Mouse (Mus musculus) hindbrain, embryonic 15.5 days (tissue): ENCODE data around the gene Efcab11. TPM values are rescaled to one million over a fixed set of nuclear protein-coding genes. Genes with fewer than 3 reads are reported as not detected.

Source experiments
- ATAC-seq: fragments of 200-750 bp; cut with Nextera tagmentation; 2 replicates; pipeline ENCODE4 v1.8.0; 2017; ENCODE audit warnings: low read depth, moderate number of reproducible peaks, moderate TSS enrichment; ENCODE audit not compliant: low FRiP score
- H3K27ac ChIP-seq: fragments of 300-500 bp; sonication (generic); replicated peaks from 2 replicates; pipeline ENCODE4 v1.5.1; 2015; ENCODE audit warnings: mild to moderate bottlenecking, inconsistent platforms
- H3K27me3 ChIP-seq: fragments of 300-500 bp; sonication (generic); 2 replicates; pipeline ENCODE4 v1.6.1; 2015; ENCODE audit warnings: control low read depth, inconsistent platforms
- H3K36me3 ChIP-seq: fragments of 300-500 bp; sonication (generic); 2 replicates; pipeline ENCODE4 v1.6.1; 2015; ENCODE audit warnings: control low read depth, inconsistent platforms
- H3K4me1 ChIP-seq: fragments of 300-500 bp; sonication (generic); replicated peaks from 2 replicates; pipeline ENCODE4 v1.6.1; 2015; ENCODE audit warnings: control low read depth, inconsistent platforms
- H3K4me2 ChIP-seq: fragments of 300-500 bp; sonication (generic); 2 replicates; pipeline ENCODE4 v1.6.1; 2015; ENCODE audit warnings: moderate library complexity, mild to moderate bottlenecking, inconsistent platforms
- H3K4me3 ChIP-seq: fragments of 300-500 bp; sonication (generic); 2 replicates; pipeline ENCODE4 v1.5.1; 2015; ENCODE audit warnings: mild to moderate bottlenecking, inconsistent platforms
- H3K9ac ChIP-seq: fragments of 300-500 bp; sonication (generic); 2 replicates; pipeline ENCODE4 v1.6.1; 2015; ENCODE audit warnings: inconsistent platforms
- H3K9me3 ChIP-seq: fragments of 300-500 bp; sonication (generic); 2 replicates; pipeline ENCODE4 v1.6.1; 2016; ENCODE audit warnings: control low read depth, inconsistent platforms
- WGBS: fragments of 180-500 bp; shearing (Covaris S2); methylation state at CpG from one replicate; pipeline ENCODE4 v1.1.7; 2015; 5-methylcytosine and 5-hydroxymethylcytosine counted together
- polyA plus RNA-seq: library from polyadenylated mRNA; unstranded; fragments of >200 nt; fragmentation: Nextera tagmentation; extraction: Ambion mirVana; gene quantifications from 2 replicates; pipeline ENCODE4 v1.2.1, GENCODE M21; 2015

Gene Efcab11
- polyA plus RNA-seq, 1 experiment from 2014 or later, result 5.2 TPM

DNA sequence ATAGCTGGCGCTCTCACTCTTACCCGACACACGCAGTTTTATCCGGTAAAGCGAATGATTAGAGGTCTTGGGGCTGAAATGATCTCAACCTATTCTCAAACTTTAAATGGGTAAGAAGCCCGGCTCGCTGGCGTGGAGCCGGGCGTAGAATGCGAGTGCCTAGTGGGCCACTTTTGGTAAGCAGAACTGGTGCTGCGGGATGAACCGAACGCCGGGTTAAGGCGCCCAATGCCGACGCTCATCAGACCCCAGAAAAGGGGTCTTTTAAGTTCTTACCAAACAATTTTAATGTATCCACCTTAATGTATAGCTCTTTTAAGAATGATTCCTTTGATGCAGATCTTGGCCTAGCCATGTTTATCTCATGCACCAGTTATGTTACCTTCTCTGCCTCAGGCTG, 238.8 kb downstream of the Efcab11 start:
- Histone ChIP-seq H3K9me3 (no peaks in the 10 kb centered on the region), H3K27ac (no peak overlapping the region), H3K4me1 (peaks cover 11% of the 10 kb centered on the region), H3K9ac (no peak overlapping the region), H3K4me2 (no peak overlapping the region), H3K36me3 (no peaks in the 10 kb centered on the region), H3K4me3 (no peak overlapping the region), H3K27me3 (no peaks in the 10 kb centered on the region)
- 95% methylated on average over 18 of the region's 18 CpGs for WGBS
- no peak for ATAC-seq

DNA sequence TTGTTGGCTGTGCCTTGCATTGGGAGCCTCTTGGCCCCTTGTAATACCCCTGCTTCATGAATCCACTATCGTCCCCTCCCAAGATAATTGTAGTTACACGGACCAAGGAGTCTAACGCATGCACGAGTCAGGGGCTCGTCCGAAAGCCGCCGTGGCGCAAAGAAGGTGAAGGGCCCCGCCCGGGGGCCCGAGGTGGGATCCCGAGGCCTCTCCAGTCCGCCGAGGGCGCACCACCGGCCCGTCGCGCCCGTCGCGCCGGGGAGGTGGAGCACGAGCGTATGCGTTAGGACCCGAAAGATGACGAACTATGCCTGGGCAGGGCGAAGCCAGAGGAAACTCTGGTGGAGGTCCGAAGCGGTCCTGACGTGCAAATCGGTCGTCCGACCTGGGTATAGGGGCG, 239.3 kb downstream of the Efcab11 start:
- Histone ChIP-seq H3K27me3 (no peaks in the 10 kb centered on the region), H3K9me3 (no peaks in the 10 kb centered on the region), H3K36me3 (no peaks in the 10 kb centered on the region), H3K9ac (no peak overlapping the region), H3K4me3 (no peak overlapping the region), H3K4me2 (no peak overlapping the region), H3K27ac (no peak overlapping the region), H3K4me1 (peaks cover 16% of the 10 kb centered on the region)
- ATAC-seq, result peak; percentile 86
- WGBS, result 93% methylated on average over 37 of the region's 37 CpGs

Other genes with a start within 250 kb of the Efcab11 start
- gene Tdp1, start 78 bp upstream of the Efcab11 start, polyA plus RNA-seq, result 45.0 and 51.5 TPM in 2 replicates
- 1.0 and 1.1 TPM in 2 replicates for gene Kcnk13, start 80.1 kb upstream of the Efcab11 start, polyA plus RNA-seq
- gene Psmc1, start 225.7 kb upstream of the Efcab11 start, polyA plus RNA-seq, result 263 and 274 TPM in 2 replicates